Mouse (Mus musculus) kidney, adult 2 months (tissue): ENCODE measurements at regions not wholly inside any gene's neighbourhood (a gene's known extent, or its start where the extent isn't known, plus 50 kb on each side); places are given as distances from the start of the nearest gene placed in this dataset.

ENCODE experiments used
- CTCF ChIP-seq: fragments of 200-500 bp; conservative IDR thresholded peaks from 2 replicates; pipeline ENCODE4 v1.5.1; 2011; ENCODE audit warnings: low read depth, mild to moderate bottlenecking, control low read depth, low read length, moderate library complexity, mixed read lengths; ENCODE audit not compliant: insufficient read depth, insufficient read length
- POLR2A ChIP-seq: fragments of 200-500 bp; IDR thresholded peaks from one replicate; pipeline ENCODE4 v1.6.1; 2011; ENCODE audit warnings: low read depth, low read length, control low read depth

DNA sequence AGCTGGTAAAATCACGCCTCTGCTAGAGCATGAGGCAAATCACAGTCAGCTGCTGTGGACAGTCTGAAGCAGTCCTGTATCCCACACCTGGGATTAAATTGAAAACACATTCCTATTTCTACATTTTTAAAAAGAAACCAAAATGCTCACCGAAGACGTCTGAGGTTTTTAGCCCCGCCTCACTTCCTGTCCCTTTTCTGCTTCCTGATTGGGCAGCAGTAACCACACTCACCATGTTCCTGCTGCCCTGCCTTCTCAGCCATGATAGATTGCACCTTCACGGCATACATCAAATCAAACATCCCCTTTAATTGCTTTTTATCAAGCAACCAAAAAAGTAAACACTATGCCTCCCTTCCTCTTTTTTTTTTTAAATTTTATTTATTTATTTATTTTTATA is 150.1 kb upstream of the Jarid2 start:
- TF ChIP-seq CTCF: no peak
- TF ChIP-seq POLR2A: no peak
